Mouse (Mus musculus): Measurements from ENCODE around the gene Igsf3.

Igsf3 gene

DNA sequence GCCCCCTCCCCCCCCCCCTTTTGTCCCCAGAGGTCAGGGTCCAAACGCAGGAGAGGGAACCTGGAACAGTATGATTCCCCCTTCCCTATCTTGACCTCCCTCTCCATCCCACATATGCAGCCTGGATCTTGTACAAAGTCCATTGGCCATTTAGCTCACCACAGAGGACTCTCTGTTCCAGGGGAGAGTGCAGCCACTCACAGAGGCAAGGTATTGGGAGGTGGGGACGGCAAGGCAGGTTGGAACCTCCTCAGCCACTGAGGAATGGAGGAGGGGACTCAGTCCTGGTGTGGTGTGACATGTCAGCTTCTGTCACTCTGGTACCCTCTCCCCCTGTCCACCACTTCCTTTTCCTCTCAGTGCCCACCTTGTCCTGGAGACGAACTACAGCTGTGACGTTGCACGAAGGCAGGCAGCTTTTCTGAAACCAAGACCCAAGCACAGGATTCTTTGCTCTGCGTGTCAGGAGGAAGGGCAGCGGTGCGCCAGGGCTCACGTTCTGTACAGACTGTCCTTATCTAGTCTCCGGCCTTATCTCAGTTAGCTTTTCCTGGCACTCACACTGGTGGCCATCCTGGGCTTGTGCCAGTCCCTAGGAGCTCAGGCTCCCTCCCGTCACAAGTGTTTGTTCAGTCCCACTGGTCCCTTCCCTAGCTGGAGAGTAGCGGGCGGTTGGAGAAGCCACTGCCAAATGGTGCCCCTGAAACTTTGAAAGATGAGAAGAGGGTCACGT is 130.3 kb downstream of the Igsf3 start:
- DNase-seq = peak; percentile 78

DNA sequence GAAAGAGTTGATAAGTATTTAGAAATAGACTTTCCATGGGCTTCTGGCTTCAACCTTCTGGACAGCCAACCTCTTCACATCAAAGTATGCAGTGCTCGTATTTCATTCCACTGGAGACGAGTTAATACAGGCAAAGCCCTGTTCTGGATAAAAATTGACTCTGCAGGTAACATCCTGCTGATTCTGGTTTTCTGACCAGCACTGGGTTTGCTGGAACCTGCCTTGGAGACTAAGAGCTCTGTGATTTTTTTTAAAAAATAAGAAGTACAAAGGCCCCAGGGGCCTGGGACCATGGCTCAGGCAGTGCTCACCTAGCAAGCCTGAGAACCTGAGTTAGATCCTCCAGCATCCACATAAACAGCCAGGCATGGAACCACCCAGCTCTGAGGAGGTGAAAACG is 130.9 kb downstream of the Igsf3 start:
- peak; percentile 74 for DNase-seq

DNA sequence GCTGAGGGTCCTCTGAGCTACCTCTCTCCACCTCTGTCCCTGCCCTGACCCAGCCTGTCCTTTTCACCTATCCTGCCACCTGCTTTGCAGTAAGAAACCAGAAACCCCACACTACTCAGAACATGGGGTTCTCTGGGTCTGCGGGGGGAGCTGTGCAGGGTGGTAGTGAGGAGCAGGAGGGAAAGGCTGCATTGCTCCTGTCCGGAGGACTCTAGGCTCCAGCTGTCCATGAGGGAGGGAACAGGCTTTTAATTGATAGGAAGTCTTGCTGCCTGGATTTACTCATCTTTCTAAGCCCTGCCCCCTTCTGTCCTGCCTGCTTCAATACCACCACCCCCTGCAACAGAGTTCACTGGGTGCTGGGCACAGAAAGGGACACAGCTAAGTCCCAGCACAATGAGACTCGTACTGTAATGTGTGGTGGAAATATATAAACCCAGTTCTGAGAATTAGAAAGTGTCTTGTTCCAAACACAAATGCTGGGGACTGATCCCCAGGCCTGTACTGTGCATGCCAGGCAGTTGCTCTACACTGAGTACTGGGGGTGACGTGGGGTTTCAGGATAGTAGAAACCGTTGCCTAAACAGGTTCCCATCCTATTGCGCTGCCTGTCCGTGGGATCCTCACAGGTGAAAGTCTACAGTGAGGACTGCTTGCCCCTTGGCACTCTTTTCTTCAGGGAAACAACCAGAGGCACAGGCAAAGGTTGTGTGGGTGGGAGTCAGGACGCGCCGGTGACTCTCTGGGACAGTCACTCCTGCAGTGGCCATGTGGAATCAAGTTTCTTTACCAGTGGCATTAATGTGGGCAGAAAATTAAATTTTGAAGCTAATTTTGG is 133.0 kb downstream of the Igsf3 start:
- DNase-seq = no peak

DNA sequence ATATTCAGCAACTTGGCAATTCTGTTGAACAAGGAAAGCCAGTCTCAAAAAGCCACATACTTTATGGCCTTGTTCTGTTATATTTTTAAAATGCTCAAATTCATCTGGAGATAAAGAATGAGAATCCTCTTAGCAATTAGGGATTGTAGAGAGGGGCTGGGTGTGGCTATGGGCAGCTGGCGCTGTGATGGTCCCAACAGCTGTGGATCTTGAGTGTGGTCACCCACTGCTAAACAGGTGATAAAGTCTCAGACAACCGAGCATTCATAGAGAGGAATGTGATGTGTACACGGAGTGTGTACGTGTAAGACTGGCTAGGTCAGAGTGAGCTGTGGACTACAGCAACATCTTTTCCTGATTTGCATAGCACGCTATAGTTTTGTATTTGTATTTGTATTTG is 133.7 kb downstream of the Igsf3 start:
- DNase-seq = no peak
